ENCODE assay signal across 8 mouse cellular contexts in genomic region chr11:72689551-72690510, GRCm38 (mm10). TPM values are rescaled to one million over a fixed set of nuclear protein-coding genes. Genes with fewer than 3 reads are reported as not detected.
A peak's percentile ranks its signal among the peaks of the same experiment; 100 is the strongest.
DNase-seq lines count a peak whose midpoint lies in the region; ATAC-seq lines count a peak whose summit lies in the region.

Ankfy1 (plus strand) TSS chr11:72690006.

- 0 out of 2 replicates have a peak, but pooled peaks cover 4% of the 10 kb centered on the region for H3K36me3 ChIP-seq in hindbrain, embryonic 15.5 days

- peak; percentile 98 for ATAC-seq in hindbrain, embryonic 15.5 days (ENCODE audit: low FRiP score, low read depth)

- H3K4me2 ChIP-seq in hindbrain, embryonic 15.5 days = peak within 1 kb of the TSS; percentile 81

- peak within 1 kb of the TSS; percentile 91 for H3K27ac ChIP-seq in hindbrain, embryonic 15.5 days (replicated peaks)

- H3K9me3 ChIP-seq in hindbrain, embryonic 15.5 days = no peaks in the 10 kb centered on the region

- no peaks in the 10 kb centered on the region for H3K27me3 ChIP-seq in hindbrain, embryonic 15.5 days

- peaks cover 33% of the 10 kb centered on the region for H3K4me1 ChIP-seq in hindbrain, embryonic 15.5 days (replicated peaks)

- DNase-seq in T-cell, adult 2 months (ENCODE audit: low spot score) = peak; percentile 96
- peak; percentile 91 for DNase-seq in cerebellum, postnatal 36 days
- DNase-seq in frontal cortex, postnatal 36 days (ENCODE audit: low spot score in 2 of 2) = peak; percentile 94 to 95
- DNase-seq in left cerebral cortex, adult 11 months (ENCODE audit: low spot score) = peak; percentile 91
- peak; percentile 96 to 99 for DNase-seq in lung, postnatal 4 days
- peak; percentile 95 for DNase-seq in retina, postnatal 7 days (ENCODE audit: low read depth, low spot score)
- DNase-seq in urinary bladder, adult 2 months (ENCODE audit: low spot score) = peak; percentile 93

- peak within 1 kb of the TSS; percentile 79 for H3K4me3 ChIP-seq in hindbrain, embryonic 15.5 days

- WGBS in hindbrain, embryonic 15.5 days = under 1% methylated on average over 56 of the region's 56 CpGs

- peak within 1 kb of the TSS; percentile 74 for H3K9ac ChIP-seq in hindbrain, embryonic 15.5 days

RNA-seq across cellular contexts. Expression of gene Ankfy1, which starts in this region (rescaled TPM):
- polyA plus RNA-seq in hindbrain, embryonic 15.5 days (2015; fragmentation: Nextera tagmentation; extraction: Ambion mirVana) = 23.7 and 23.9 TPM in 2 replicates
- 33.8 and 35.2 TPM in 2 replicates for polyA plus RNA-seq in urinary bladder, adult 2 months (2012; rRNA removed)

Comparison
In these comparisons a context has a peak if more than half of its experiments do, and no peak if none do; other contexts are left out.
1. Peak in every context shown above with its lines: DNase-seq, ATAC-seq, H3K4me3 ChIP-seq and H3K27ac ChIP-seq.